Mouse (Mus musculus): ENCODE measurements around the gene Smox. TPM values are rescaled to one million over a fixed set of nuclear protein-coding genes. Genes with fewer than 3 reads are reported as not detected.
"Not testable (repeated sequence)": the region's sequence is repeated elsewhere in the genome, so short reads cannot be mapped to it uniquely, and the experiment has no call there.

The Smox gene
- polyA plus RNA-seq, 1 experiment from 2014 or later, result 26.9 TPM

- WGBS, result 72% methylated on average over 9 of the region's 9 CpGs
Observed at GRCm38 (mm10) chr2:131460946-131461682, 30.2 kb upstream of the Smox start.

GRCm38 (mm10) chr2:131462991-131463390 lies 28.3 kb upstream of the Smox start:
- 68% methylated on average over 4 of the region's 4 CpGs for WGBS
- no peaks in the 10 kb centered on the region for H3K27me3 ChIP-seq (ENCODE audit: control insufficient read depth, insufficient read depth, low read length)
- H3K36me3 ChIP-seq (ENCODE audit: control insufficient read depth, insufficient read depth, low read length), result no peaks in the 10 kb centered on the region
- no peaks in the 10 kb centered on the region for H3K4me1 ChIP-seq (ENCODE audit: control insufficient read depth, insufficient read depth, low read length)
- no peak overlapping the region for H3K4me2 ChIP-seq
- H3K9me3 ChIP-seq (ENCODE audit: control insufficient read depth, low read length), result no peaks in the 10 kb centered on the region
- H3K9ac ChIP-seq (ENCODE audit: low read length), result no peak overlapping the region
- H3K4me3 ChIP-seq (ENCODE audit: low read depth, low read length), result no peak overlapping the region
- ATAC-seq (ENCODE audit: low FRiP score), result no peak
- no peak for DNase-seq (ENCODE audit: low spot score, missing footprints)
- H3K27ac ChIP-seq (ENCODE audit: low read depth, low read length), result no peak overlapping the region

More at GRCm38 (mm10) chr2:131460946-131461682, 30.2 kb upstream of the Smox start:
- H3K4me3 ChIP-seq (ENCODE audit: low read depth, low read length), result no peak overlapping the region
- DNase-seq (ENCODE audit: low spot score, missing footprints), result no peak
- H3K27ac ChIP-seq (ENCODE audit: low read depth, low read length), result no peak overlapping the region
- H3K36me3 ChIP-seq (ENCODE audit: control insufficient read depth, insufficient read depth, low read length), result no peaks in the 10 kb centered on the region
- H3K4me1 ChIP-seq (ENCODE audit: control insufficient read depth, insufficient read depth, low read length), result no peaks in the 10 kb centered on the region
- no peak for ATAC-seq (ENCODE audit: low FRiP score)
- no peaks in the 10 kb centered on the region for H3K9me3 ChIP-seq (ENCODE audit: control insufficient read depth, low read length)
- H3K4me2 ChIP-seq, result no peak overlapping the region
- H3K9ac ChIP-seq (ENCODE audit: low read length), result no peak overlapping the region
- H3K27me3 ChIP-seq (ENCODE audit: control insufficient read depth, insufficient read depth, low read length), result no peaks in the 10 kb centered on the region

GRCm38 (mm10) chr2:131464147-131464546 lies 27.1 kb upstream of the Smox start:
- no peak overlapping the region for H3K9ac ChIP-seq (ENCODE audit: low read length)
- H3K4me1 ChIP-seq (ENCODE audit: control insufficient read depth, insufficient read depth, low read length), result no peaks in the 10 kb centered on the region
- 96% methylated on average over 2 of the region's 2 CpGs for WGBS
- no peak overlapping the region for H3K4me3 ChIP-seq (ENCODE audit: low read depth, low read length)
- no peak overlapping the region for H3K27ac ChIP-seq (ENCODE audit: low read depth, low read length)
- H3K27me3 ChIP-seq (ENCODE audit: control insufficient read depth, insufficient read depth, low read length), result no peaks in the 10 kb centered on the region
- no peak overlapping the region for H3K4me2 ChIP-seq
- no peaks in the 10 kb centered on the region for H3K9me3 ChIP-seq (ENCODE audit: control insufficient read depth, low read length)
- DNase-seq (ENCODE audit: low spot score, missing footprints) (no peak), ATAC-seq (ENCODE audit: low FRiP score) (no peak)
- H3K36me3 ChIP-seq (ENCODE audit: control insufficient read depth, insufficient read depth, low read length), result no peaks in the 10 kb centered on the region

GRCm38 (mm10) chr2:131466732-131467131 lies 24.6 kb upstream of the Smox start:
- H3K9ac ChIP-seq (ENCODE audit: low read length), result no peak overlapping the region
- H3K27ac ChIP-seq (ENCODE audit: low read depth, low read length), result no peak overlapping the region
- WGBS, result 80% methylated on average over 2 of the region's 2 CpGs
- H3K9me3 ChIP-seq (ENCODE audit: control insufficient read depth, low read length), result no peaks in the 10 kb centered on the region
- H3K4me3 ChIP-seq (ENCODE audit: low read depth, low read length), result no peak overlapping the region
- ATAC-seq (ENCODE audit: low FRiP score) (no peak), DNase-seq (ENCODE audit: low spot score, missing footprints) (peak; percentile 71)
- no peaks in the 10 kb centered on the region for H3K36me3 ChIP-seq (ENCODE audit: control insufficient read depth, insufficient read depth, low read length)
- H3K4me2 ChIP-seq, result no peak overlapping the region
- no peaks in the 10 kb centered on the region for H3K4me1 ChIP-seq (ENCODE audit: control insufficient read depth, insufficient read depth, low read length)
- no peaks in the 10 kb centered on the region for H3K27me3 ChIP-seq (ENCODE audit: control insufficient read depth, insufficient read depth, low read length)

- Histone ChIP-seq H3K9ac (ENCODE audit: low read length) (no peak overlapping the region), H3K4me1 (ENCODE audit: control insufficient read depth, insufficient read depth, low read length) (no peaks in the 10 kb centered on the region), H3K27me3 (ENCODE audit: control insufficient read depth, insufficient read depth, low read length) (no peaks in the 10 kb centered on the region), H3K27ac (ENCODE audit: low read depth, low read length) (no peak overlapping the region), H3K9me3 (ENCODE audit: control insufficient read depth, low read length) (no peaks in the 10 kb centered on the region), H3K4me3 (ENCODE audit: low read depth, low read length) (no peak overlapping the region), H3K36me3 (ENCODE audit: control insufficient read depth, insufficient read depth, low read length) (no peaks in the 10 kb centered on the region), H3K4me2 (no peak overlapping the region)
- WGBS, result 78% methylated on average over 1 of the region's 1 CpGs
- ATAC-seq (ENCODE audit: low FRiP score), result no peak
- no peak for DNase-seq (ENCODE audit: low spot score, missing footprints)
Observed at GRCm38 (mm10) chr2:131469916-131470315, 21.4 kb upstream of the Smox start.

- Histone ChIP-seq H3K9ac (ENCODE audit: low read length) (no peak overlapping the region), H3K36me3 (ENCODE audit: control insufficient read depth, insufficient read depth, low read length) (no peaks in the 10 kb centered on the region), H3K27me3 (ENCODE audit: control insufficient read depth, insufficient read depth, low read length) (no peaks in the 10 kb centered on the region), H3K9me3 (ENCODE audit: control insufficient read depth, low read length) (no peaks in the 10 kb centered on the region), H3K4me2 (no peak overlapping the region), H3K27ac (ENCODE audit: low read depth, low read length) (no peak overlapping the region), H3K4me3 (ENCODE audit: low read depth, low read length) (no peak overlapping the region), H3K4me1 (ENCODE audit: control insufficient read depth, insufficient read depth, low read length) (no peaks in the 10 kb centered on the region)
- DNase-seq (ENCODE audit: low spot score, missing footprints), result peak; percentile 65
- WGBS, result 85% methylated on average over 6 of the region's 6 CpGs
- no peak for ATAC-seq (ENCODE audit: low FRiP score)
Observed at GRCm38 (mm10) chr2:131473749-131474148, 17.5 kb upstream of the Smox start.

- ATAC-seq (ENCODE audit: low FRiP score), result not testable (repeated sequence)
Observed at GRCm38 (mm10) chr2:131477105-131477504, 14.2 kb upstream of the Smox start.

GRCm38 (mm10) chr2:131477917-131478316 lies 13.4 kb upstream of the Smox start:
- no peaks in the 10 kb centered on the region for H3K27me3 ChIP-seq (ENCODE audit: control insufficient read depth, insufficient read depth, low read length)
- H3K9ac ChIP-seq (ENCODE audit: low read length), result no peak overlapping the region
- no peaks in the 10 kb centered on the region for H3K9me3 ChIP-seq (ENCODE audit: control insufficient read depth, low read length)
- no peak overlapping the region for H3K4me2 ChIP-seq
- no peaks in the 10 kb centered on the region for H3K36me3 ChIP-seq (ENCODE audit: control insufficient read depth, insufficient read depth, low read length)
- H3K4me3 ChIP-seq (ENCODE audit: low read depth, low read length), result no peak overlapping the region
- ATAC-seq (ENCODE audit: low FRiP score), result no peak
- WGBS, result 91% methylated on average over 6 of the region's 6 CpGs
- no peaks in the 10 kb centered on the region for H3K4me1 ChIP-seq (ENCODE audit: control insufficient read depth, insufficient read depth, low read length)
- DNase-seq (ENCODE audit: low spot score, missing footprints), result peak; percentile 62
- no peak overlapping the region for H3K27ac ChIP-seq (ENCODE audit: low read depth, low read length)

More at GRCm38 (mm10) chr2:131477105-131477504, 14.2 kb upstream of the Smox start:
- H3K4me3 ChIP-seq (ENCODE audit: low read depth, low read length); H3K9me3 ChIP-seq (ENCODE audit: control insufficient read depth, low read length); H3K4me1 ChIP-seq (ENCODE audit: control insufficient read depth, insufficient read depth, low read length); DNase-seq (ENCODE audit: low spot score, missing footprints); H3K27me3 ChIP-seq (ENCODE audit: control insufficient read depth, insufficient read depth, low read length); H3K4me2 ChIP-seq; H3K9ac ChIP-seq (ENCODE audit: low read length); H3K36me3 ChIP-seq (ENCODE audit: control insufficient read depth, insufficient read depth, low read length); H3K27ac ChIP-seq (ENCODE audit: low read depth, low read length): not testable (repeated sequence)
- 89% methylated on average over 5 of the region's 5 CpGs for WGBS

GRCm38 (mm10) chr2:131478349-131478748 lies 12.9 kb upstream of the Smox start:
- Histone ChIP-seq H3K9me3 (ENCODE audit: control insufficient read depth, low read length) (no peaks in the 10 kb centered on the region), H3K9ac (ENCODE audit: low read length) (no peak overlapping the region), H3K4me1 (ENCODE audit: control insufficient read depth, insufficient read depth, low read length) (no peaks in the 10 kb centered on the region), H3K4me3 (ENCODE audit: low read depth, low read length) (no peak overlapping the region), H3K27ac (ENCODE audit: low read depth, low read length) (no peak overlapping the region), H3K36me3 (ENCODE audit: control insufficient read depth, insufficient read depth, low read length) (no peaks in the 10 kb centered on the region), H3K4me2 (no peak overlapping the region), H3K27me3 (ENCODE audit: control insufficient read depth, insufficient read depth, low read length) (no peaks in the 10 kb centered on the region)
- DNase-seq (ENCODE audit: low spot score, missing footprints) (peak; percentile 47), ATAC-seq (ENCODE audit: low FRiP score) (no peak)
- WGBS, result 87% methylated on average over 8 of the region's 8 CpGs

All from midbrain, embryonic 11.5 days (tissue).